Mouse (Mus musculus): Measurements from ENCODE around the gene Osbpl8.
"Not testable (repeated sequence)": the region's sequence is repeated elsewhere in the genome, so short reads cannot be mapped to it uniquely, and the experiment has no call there.

Gene Osbpl8

GRCm38 (mm10) chr10:111185574-111186269 lies 21.2 kb downstream of the Osbpl8 start:
- no peak for DNase-seq (ENCODE audit: low read depth)

GRCm38 (mm10) chr10:111189022-111189555 lies 24.5 kb downstream of the Osbpl8 start:
- no peak for DNase-seq (ENCODE audit: low read depth)

GRCm38 (mm10) chr10:111190110-111190795 lies 25.7 kb downstream of the Osbpl8 start:
- DNase-seq (ENCODE audit: low read depth) = no peak

GRCm38 (mm10) chr10:111193536-111193935 lies 29.0 kb downstream of the Osbpl8 start:
- DNase-seq (ENCODE audit: low read depth) = no peak

GRCm38 (mm10) chr10:111196191-111196590 lies 31.6 kb downstream of the Osbpl8 start:
- no peak for DNase-seq (ENCODE audit: low read depth)

GRCm38 (mm10) chr10:111198705-111199104 lies 34.2 kb downstream of the Osbpl8 start:
- DNase-seq (ENCODE audit: low read depth) = not testable (repeated sequence)

- no peak for DNase-seq (ENCODE audit: low read depth)
Observed at GRCm38 (mm10) chr10:111201120-111201519, 36.6 kb downstream of the Osbpl8 start.

- no peak for DNase-seq (ENCODE audit: low read depth)
Observed at GRCm38 (mm10) chr10:111201666-111202065, 37.1 kb downstream of the Osbpl8 start.

GRCm38 (mm10) chr10:111204089-111204488 lies 39.5 kb downstream of the Osbpl8 start:
- no peak for DNase-seq (ENCODE audit: low read depth)

GRCm38 (mm10) chr10:111205421-111205820 lies 40.9 kb downstream of the Osbpl8 start:
- no peak for DNase-seq (ENCODE audit: low read depth)

- DNase-seq (ENCODE audit: low read depth) = no peak
Observed at GRCm38 (mm10) chr10:111207386-111207785, 42.8 kb downstream of the Osbpl8 start.

- no peak for DNase-seq (ENCODE audit: low read depth)
Observed at GRCm38 (mm10) chr10:111214084-111214483, 49.5 kb downstream of the Osbpl8 start.

GRCm38 (mm10) chr10:111214696-111215095 lies 50.1 kb downstream of the Osbpl8 start:
- no peak for DNase-seq (ENCODE audit: low read depth)

GRCm38 (mm10) chr10:111215572-111215971 lies 51.0 kb downstream of the Osbpl8 start:
- no peak for DNase-seq (ENCODE audit: low read depth)

- DNase-seq (ENCODE audit: low read depth) = no peak
Observed at GRCm38 (mm10) chr10:111216111-111216510, 51.6 kb downstream of the Osbpl8 start.

- no peak for DNase-seq (ENCODE audit: low read depth)
Observed at GRCm38 (mm10) chr10:111222535-111222934, 58.0 kb downstream of the Osbpl8 start.

- no peak for DNase-seq (ENCODE audit: low read depth)
Observed at GRCm38 (mm10) chr10:111223218-111223830, 58.8 kb downstream of the Osbpl8 start.

- DNase-seq (ENCODE audit: low read depth) = no peak
Observed at GRCm38 (mm10) chr10:111224696-111225095, 60.1 kb downstream of the Osbpl8 start.

GRCm38 (mm10) chr10:111226508-111226907 lies 62.0 kb downstream of the Osbpl8 start:
- DNase-seq (ENCODE audit: low read depth) = peak; percentile 86

- DNase-seq (ENCODE audit: low read depth) = not testable (repeated sequence)
Observed at GRCm38 (mm10) chr10:111232237-111232636, 67.7 kb downstream of the Osbpl8 start.

GRCm38 (mm10) chr10:111233476-111234130 lies 69.1 kb downstream of the Osbpl8 start:
- no peak for DNase-seq (ENCODE audit: low read depth)

Measured in fibroblast of lung, adult 2 months (primary cell).